Mouse (Mus musculus) forebrain, embryonic 11.5 days (tissue): Measurements from ENCODE around the gene Trank1. TPM values are rescaled to one million over a fixed set of nuclear protein-coding genes. Genes with fewer than 3 reads are reported as not detected.

Source experiments
- ATAC-seq: fragments of 200-750 bp; cut with Nextera tagmentation; replicated peaks from 2 replicates; pipeline ENCODE4 v1.8.0; 2017; ENCODE audit warnings: moderate TSS enrichment; ENCODE audit not compliant: low FRiP score
- DNase-seq: peaks from one replicate; pipeline ENCODE4 v3.0.0-alpha.2; 2017; ENCODE audit warnings: low spot score
- H3K27ac ChIP-seq: fragments of 300-500 bp; sonication (generic); 2 replicates; pipeline ENCODE4 v1.5.1; 2014; ENCODE audit warnings: low read depth, low read length
- H3K27me3 ChIP-seq: fragments of 300-500 bp; sonication (generic); 2 replicates; pipeline ENCODE4 v1.6.1; 2014; ENCODE audit warnings: mild to moderate bottlenecking, low read length, mixed read lengths; ENCODE audit not compliant: control insufficient read depth, insufficient read depth
- H3K36me3 ChIP-seq: fragments of 300-500 bp; sonication (generic); 2 replicates; pipeline ENCODE4 v1.6.1; 2014; ENCODE audit warnings: mild to moderate bottlenecking, low read length, moderate library complexity, mixed read lengths; ENCODE audit not compliant: control insufficient read depth, insufficient read depth
- H3K4me1 ChIP-seq: fragments of 300-500 bp; sonication (generic); replicated peaks from 2 replicates; pipeline ENCODE4 v1.6.1; 2014; ENCODE audit warnings: low read length, mixed read lengths; ENCODE audit not compliant: control insufficient read depth, insufficient read depth
- H3K4me2 ChIP-seq: fragments of 300-500 bp; sonication (generic); 2 replicates; pipeline ENCODE4 v1.6.1; 2014; ENCODE audit warnings: low read depth, mild to moderate bottlenecking, low read length, moderate library complexity, mixed read lengths; ENCODE audit not compliant: severe bottlenecking
- H3K4me3 ChIP-seq: fragments of 300-500 bp; sonication (generic); 2 replicates; pipeline ENCODE4 v1.5.1; 2014; ENCODE audit warnings: low read depth, low read length
- H3K9ac ChIP-seq: fragments of 300-500 bp; sonication (generic); 2 replicates; pipeline ENCODE4 v1.6.1; 2014; ENCODE audit warnings: low read length
- H3K9me3 ChIP-seq: fragments of 300-500 bp; sonication (generic); 2 replicates; pipeline ENCODE4 v1.6.1; 2016; ENCODE audit warnings: low read length, mixed read lengths; ENCODE audit not compliant: control insufficient read depth
- WGBS: fragments of 180-500 bp; shearing (Covaris S2); extraction: QIAGEN DNeasy Blood & Tissue Kit; methylation state at CpG from one replicate; pipeline ENCODE4 v1.1.7; 2014; 5-methylcytosine and 5-hydroxymethylcytosine counted together
- polyA plus RNA-seq: library from polyadenylated mRNA; unstranded; fragments of >200 nt; fragmentation: Nextera tagmentation; extraction: Ambion mirVana; gene quantifications from 2 replicates; pipeline ENCODE4 v1.2.1, GENCODE M21; 2014

The Trank1 gene
- polyA plus RNA-seq, 1 experiment from 2014 or later, result 0.92 TPM

DNA sequence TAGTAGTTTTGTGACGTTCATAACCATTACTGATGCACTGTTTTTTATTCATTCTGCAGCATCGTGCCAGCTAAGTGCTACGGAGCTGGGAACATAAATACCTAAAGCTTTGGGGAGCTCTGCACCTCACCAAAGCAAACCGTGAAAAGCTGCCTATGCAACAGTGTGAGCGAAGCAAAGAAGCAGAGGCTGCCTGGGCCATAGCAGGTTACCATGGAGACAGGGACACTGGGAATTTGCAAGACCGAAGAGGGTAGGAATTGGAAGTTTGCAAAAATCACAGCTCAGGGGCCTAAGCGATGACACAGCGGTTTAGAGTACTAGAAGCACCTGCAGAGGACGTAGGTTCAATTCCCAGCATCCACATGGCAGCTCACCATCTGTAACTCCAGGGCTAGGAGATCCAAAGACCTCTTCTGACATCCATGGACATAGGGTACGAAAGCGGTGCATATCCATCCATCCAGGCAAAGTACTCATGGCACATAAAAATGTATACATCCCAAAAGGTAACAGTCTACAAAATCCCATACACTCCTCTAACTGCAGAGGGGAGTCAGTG is 20.9 kb upstream of the Trank1 start:
- WGBS, result 72% methylated on average over 11 of the region's 11 CpGs
- no peak overlapping the region for H3K27ac ChIP-seq
- no peak overlapping the region for H3K4me2 ChIP-seq
- H3K4me3 ChIP-seq, result no peak overlapping the region
- H3K9me3 ChIP-seq, result no peaks in the 10 kb centered on the region
- no peaks in the 10 kb centered on the region for H3K36me3 ChIP-seq
- no peaks in the 10 kb centered on the region for H3K27me3 ChIP-seq
- no peak for ATAC-seq
- no peak overlapping the region for H3K9ac ChIP-seq
- no peak for DNase-seq
- H3K4me1 ChIP-seq, result no peaks in the 10 kb centered on the region

DNA sequence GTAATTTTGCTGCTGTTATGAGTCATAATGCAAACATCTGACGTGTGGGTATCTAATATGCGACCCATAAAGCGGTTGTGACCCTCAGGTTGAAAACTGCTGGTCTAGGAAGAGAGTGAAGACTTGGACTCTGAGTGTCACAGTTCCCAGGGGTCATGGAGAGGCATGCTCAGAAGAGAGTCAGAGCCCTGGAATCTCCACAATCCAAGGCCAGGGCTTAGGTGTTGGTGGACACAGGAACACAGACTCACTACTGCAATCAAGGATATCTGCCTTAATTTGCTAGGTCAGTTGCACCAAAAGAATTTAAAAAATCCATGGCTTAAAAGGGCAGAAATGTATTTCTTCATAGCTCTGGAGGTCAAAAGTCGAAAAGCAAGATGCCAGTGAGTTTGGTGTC is 18.3 kb upstream of the Trank1 start:
- no peak overlapping the region for H3K4me2 ChIP-seq
- WGBS, result 79% methylated on average over 4 of the region's 4 CpGs
- H3K9ac ChIP-seq, result no peak overlapping the region
- H3K4me3 ChIP-seq, result no peak overlapping the region
- no peaks in the 10 kb centered on the region for H3K27me3 ChIP-seq
- H3K9me3 ChIP-seq, result no peaks in the 10 kb centered on the region
- H3K4me1 ChIP-seq, result no peaks in the 10 kb centered on the region
- H3K27ac ChIP-seq, result no peak overlapping the region
- H3K36me3 ChIP-seq, result no peaks in the 10 kb centered on the region
- DNase-seq, result no peak
- no peak for ATAC-seq

DNA sequence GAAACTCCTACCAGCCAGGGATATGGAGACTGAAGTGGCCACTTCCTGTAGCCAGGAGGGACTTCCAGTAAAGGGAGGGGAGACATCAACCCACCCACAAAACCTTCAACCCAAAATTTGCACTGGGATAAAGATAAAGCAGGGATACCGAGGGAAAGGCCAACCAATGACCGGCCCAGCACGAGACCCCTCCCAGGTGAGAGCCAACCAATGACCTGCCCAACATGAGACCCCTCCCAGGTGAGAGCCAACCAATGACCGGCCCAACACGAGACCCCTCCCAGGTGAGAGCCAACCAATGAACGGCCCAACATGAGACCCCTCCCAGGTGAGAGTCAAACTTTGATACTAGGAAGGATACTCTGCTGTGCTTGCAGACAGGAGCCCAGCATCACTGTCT is 16.6 kb upstream of the Trank1 start:
- DNase-seq, result no peak
- no peaks in the 10 kb centered on the region for H3K9me3 ChIP-seq
- no peak overlapping the region for H3K27ac ChIP-seq
- H3K9ac ChIP-seq, result no peak overlapping the region
- H3K27me3 ChIP-seq, result no peaks in the 10 kb centered on the region
- no peak overlapping the region for H3K4me3 ChIP-seq
- H3K4me1 ChIP-seq, result no peaks in the 10 kb centered on the region
- H3K4me2 ChIP-seq, result no peak overlapping the region
- ATAC-seq, result no peak
- WGBS, result 89% methylated on average over 6 of the region's 6 CpGs
- H3K36me3 ChIP-seq, result no peaks in the 10 kb centered on the region

DNA sequence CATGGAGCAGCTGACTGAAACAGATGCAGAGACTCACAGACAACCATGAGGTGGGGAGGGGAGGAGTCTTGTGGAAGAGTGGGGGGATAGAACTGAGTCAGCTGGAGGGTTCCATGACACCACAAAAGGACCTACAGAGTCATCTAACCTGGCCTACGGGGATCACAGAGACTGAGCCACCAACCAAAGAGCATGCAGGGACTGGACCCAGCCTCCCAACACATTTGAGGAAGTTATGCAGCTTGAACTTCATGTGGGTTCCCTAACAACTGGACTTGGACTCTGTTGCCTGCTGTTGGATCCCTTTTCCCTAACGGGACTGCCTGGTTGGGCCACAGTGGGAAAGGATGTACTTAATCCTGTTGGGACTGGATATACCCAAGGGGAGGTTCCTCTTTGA is 16.2 kb upstream of the Trank1 start:
- Histone ChIP-seq H3K4me2 (no peak overlapping the region), H3K27ac (no peak overlapping the region), H3K9ac (no peak overlapping the region), H3K4me3 (no peak overlapping the region), H3K9me3 (no peaks in the 10 kb centered on the region), H3K27me3 (no peaks in the 10 kb centered on the region), H3K36me3 (no peaks in the 10 kb centered on the region), H3K4me1 (no peaks in the 10 kb centered on the region)
- no peak for ATAC-seq
- 61% methylated on average over 2 of the region's 2 CpGs for WGBS
- DNase-seq, result no peak

GRCm38 (mm10) chr9:111296433-111296832 is 15.1 kb upstream of the Trank1 start:
- no peak overlapping the region for H3K4me3 ChIP-seq
- no peaks in the 10 kb centered on the region for H3K36me3 ChIP-seq
- H3K4me1 ChIP-seq, result no peaks in the 10 kb centered on the region
- ATAC-seq, result no peak
- H3K27me3 ChIP-seq, result no peaks in the 10 kb centered on the region
- H3K9ac ChIP-seq, result no peak overlapping the region
- H3K9me3 ChIP-seq, result no peaks in the 10 kb centered on the region
- 81% methylated on average over 7 of the region's 7 CpGs for WGBS
- H3K4me2 ChIP-seq, result no peak overlapping the region
- no peak overlapping the region for H3K27ac ChIP-seq
- no peak for DNase-seq

GRCm38 (mm10) chr9:111298606-111299005 is 12.9 kb upstream of the Trank1 start:
- Histone ChIP-seq H3K9ac (no peak overlapping the region), H3K27me3 (no peaks in the 10 kb centered on the region), H3K4me3 (no peak overlapping the region), H3K4me1 (no peaks in the 10 kb centered on the region), H3K36me3 (no peaks in the 10 kb centered on the region), H3K4me2 (no peak overlapping the region), H3K27ac (no peak overlapping the region), H3K9me3 (no peaks in the 10 kb centered on the region)
- WGBS, result 97% methylated on average over 2 of the region's 2 CpGs
- no peak for ATAC-seq
- DNase-seq, result no peak

GRCm38 (mm10) chr9:111302196-111302831 is 9.2 kb upstream of the Trank1 start:
- Histone ChIP-seq H3K9ac (no peak overlapping the region), H3K27ac (no peak overlapping the region), H3K36me3 (no peaks in the 10 kb centered on the region), H3K4me1 (no peaks in the 10 kb centered on the region), H3K9me3 (no peaks in the 10 kb centered on the region), H3K27me3 (no peaks in the 10 kb centered on the region), H3K4me2 (no peak overlapping the region), H3K4me3 (no peak overlapping the region)
- WGBS, result 68% methylated on average over 12 of the region's 12 CpGs
- DNase-seq (no peak), ATAC-seq (no peak)

DNA sequence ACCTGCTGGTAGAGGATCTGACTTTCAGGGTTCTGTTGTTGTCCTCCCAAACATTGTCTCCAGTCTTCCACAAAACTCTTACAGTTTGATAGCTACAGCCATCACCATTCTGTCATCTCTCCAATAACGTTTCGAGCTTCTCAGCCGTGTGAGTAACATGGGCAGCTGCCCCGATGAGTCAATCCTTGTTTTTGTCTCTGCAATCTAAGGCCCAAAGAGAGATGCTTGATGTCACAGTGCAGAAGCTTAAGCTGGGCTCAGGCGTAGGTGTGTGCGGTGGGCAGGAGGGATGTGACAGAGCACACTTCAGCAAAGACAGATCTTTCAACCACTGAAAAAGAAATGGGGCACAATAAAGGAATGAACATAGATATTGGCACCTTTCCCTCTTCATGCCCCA is 7.5 kb upstream of the Trank1 start:
- no peak for ATAC-seq
- 92% methylated on average over 6 of the region's 6 CpGs for WGBS

DNA sequence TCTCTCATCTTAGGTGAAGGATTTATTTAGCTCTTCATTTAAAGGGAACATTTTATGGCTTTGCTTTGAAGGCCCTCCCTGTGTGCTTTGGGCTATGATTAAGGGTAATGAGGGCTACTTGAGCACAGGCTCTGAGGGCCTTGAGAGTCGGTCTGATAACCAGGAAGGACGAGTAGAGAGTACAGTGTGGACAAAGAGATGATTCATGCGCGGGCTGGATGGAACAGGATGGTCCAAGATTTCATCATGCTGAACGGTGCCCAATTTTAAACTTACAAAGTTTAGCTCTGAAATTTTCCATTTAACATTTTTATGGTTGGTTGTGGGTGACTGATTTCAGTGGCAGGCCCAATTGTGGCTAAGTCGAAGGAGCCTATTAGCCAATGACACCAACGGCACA is 5.4 kb upstream of the Trank1 start:
- no peak for ATAC-seq
- WGBS, result 91% methylated on average over 7 of the region's 7 CpGs

More for the DNA sequence above, 7.5 kb upstream of the Trank1 start:
- DNase-seq, result no peak
- Histone ChIP-seq H3K4me2 (no peak overlapping the region), H3K27me3 (no peaks in the 10 kb centered on the region), H3K9ac (no peak overlapping the region), H3K4me1 (no peaks in the 10 kb centered on the region), H3K27ac (no peak overlapping the region), H3K4me3 (no peak overlapping the region), H3K36me3 (no peaks in the 10 kb centered on the region), H3K9me3 (no peaks in the 10 kb centered on the region)

More for the DNA sequence above, 5.4 kb upstream of the Trank1 start:
- Histone ChIP-seq H3K9me3 (no peaks in the 10 kb centered on the region), H3K4me2 (no peak overlapping the region), H3K4me1 (no peaks in the 10 kb centered on the region), H3K27ac (no peak overlapping the region), H3K36me3 (no peaks in the 10 kb centered on the region), H3K27me3 (peaks cover 13% of the 10 kb centered on the region), H3K9ac (no peak overlapping the region), H3K4me3 (no peak overlapping the region)
- no peak for DNase-seq
